Mouse (Mus musculus) heart, adult 8-10 months (tissue): ENCODE measurements around the gene Pld3. TPM values are rescaled to one million over a fixed set of nuclear protein-coding genes. Genes with fewer than 3 reads are reported as not detected.

Source experiments
- DNase-seq: peaks from one replicate; pipeline ENCODE4 v3.0.0; 2022; ENCODE audit warnings: low spot score
- total RNA-seq, 4 experiments: library from RNA; stranded (reverse); gene quantifications; 2 replicates each; pipeline ENCODE4 v1.2.4; 2022

The Pld3 gene
- total RNA-seq, 4 experiments from 2014 or later: 26.8 to 33.5 (median 30.5) TPM

DNA sequence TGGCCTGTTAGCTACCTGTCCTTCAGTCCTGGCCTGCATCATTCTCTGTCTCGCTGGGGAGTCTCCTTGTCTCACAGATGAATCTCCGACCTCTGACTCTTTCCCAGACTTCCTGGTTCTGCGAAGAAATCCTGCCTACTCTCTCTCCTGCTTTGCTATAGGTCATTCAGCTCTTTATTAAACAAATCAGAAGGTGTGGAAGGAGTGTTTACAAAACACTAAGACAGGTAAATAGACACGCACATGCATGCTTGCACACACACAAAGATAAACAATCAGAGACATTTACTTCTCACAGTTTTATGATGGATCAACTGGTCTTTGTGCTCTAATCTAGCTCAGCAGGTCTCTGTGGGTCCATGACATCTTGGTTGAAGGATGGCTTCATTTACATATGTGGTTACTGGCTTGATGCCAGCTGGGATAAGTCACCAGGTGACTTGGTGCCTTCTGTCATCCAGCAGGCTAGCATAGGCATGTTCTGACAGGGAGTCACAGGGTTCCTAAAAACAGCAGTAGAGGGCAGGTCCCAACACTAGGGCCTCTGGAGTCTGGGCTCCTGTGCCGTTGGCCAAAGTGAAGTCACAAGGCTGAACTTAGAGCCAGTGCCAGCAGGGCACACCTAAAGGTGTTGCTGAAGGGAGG is 16.7 kb upstream of the Pld3 start:
- peak; percentile 41 for DNase-seq

GRCm38 (mm10) chr7:27560978-27561377 is 8.0 kb upstream of the Pld3 start:
- no peak for DNase-seq

DNA sequence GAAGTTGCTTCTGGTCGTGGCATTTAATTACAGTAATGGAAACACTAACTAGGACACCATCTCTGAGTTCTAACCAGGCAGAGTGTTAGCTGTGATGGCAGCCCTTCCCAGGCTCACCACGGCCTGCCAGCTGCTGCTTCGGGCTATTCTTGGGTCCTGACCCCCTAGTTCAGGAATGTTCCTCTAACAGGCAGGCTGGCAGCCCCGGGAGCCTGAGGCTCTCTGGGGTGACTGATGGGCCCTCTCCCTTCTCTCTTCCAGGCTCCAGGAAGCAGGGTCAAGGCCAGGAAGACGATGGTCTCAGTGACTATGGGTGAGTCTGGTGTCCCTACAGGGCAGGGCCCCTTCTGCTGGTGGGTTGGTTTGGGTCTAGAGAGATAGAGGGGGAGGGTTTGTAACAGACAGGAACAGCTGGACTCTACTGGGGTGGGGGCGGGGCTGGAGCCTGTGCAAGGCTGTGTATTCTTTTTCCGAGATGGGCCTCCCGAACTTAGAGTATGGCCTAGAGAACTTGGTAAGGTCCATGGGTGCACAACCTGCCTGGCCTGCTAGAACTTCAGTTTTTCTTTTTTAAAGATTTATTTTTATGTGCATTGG is 7.4 kb upstream of the Pld3 start:
- peak; percentile 58 for DNase-seq

DNA sequence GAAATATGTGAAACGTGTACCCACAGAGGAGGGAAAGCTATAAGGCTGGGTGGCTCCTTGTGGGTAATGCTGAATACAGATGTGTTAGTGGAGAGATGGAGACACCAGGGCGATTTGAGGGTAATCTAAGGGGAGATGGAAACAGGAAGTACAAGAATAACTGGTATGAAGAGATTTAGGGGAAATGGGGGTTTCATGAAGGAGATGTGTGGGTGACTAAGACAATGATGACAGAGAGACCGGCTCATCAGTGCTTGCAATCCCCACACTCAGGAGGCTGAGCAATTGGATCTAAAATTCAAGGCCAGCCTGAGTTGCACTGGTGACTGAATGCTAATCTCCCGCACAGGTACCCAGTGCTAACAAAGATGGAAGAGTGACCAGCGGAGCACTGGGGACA is 948 bp downstream of the Pld3 start:
- no peak for DNase-seq

DNA sequence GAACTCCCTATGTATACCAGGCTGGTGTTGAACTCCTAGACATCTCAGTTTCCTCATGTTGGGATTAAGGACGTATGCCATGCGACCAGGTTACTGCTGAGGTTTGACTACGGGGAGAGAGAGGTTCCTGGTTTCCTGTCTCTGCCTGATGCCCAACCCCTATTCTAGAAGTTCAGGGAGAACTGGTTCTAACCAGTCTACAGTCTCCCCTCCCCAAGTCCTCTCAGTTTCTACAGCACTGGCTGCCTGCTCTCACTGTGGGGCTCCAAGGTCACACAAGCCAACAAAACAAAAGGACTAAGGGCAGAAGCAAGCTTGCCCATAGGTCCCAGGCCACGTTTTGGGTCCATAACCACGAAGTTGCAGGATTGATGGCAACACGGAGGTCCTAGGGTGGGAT is 3.4 kb downstream of the Pld3 start:
- DNase-seq: no peak

DNA sequence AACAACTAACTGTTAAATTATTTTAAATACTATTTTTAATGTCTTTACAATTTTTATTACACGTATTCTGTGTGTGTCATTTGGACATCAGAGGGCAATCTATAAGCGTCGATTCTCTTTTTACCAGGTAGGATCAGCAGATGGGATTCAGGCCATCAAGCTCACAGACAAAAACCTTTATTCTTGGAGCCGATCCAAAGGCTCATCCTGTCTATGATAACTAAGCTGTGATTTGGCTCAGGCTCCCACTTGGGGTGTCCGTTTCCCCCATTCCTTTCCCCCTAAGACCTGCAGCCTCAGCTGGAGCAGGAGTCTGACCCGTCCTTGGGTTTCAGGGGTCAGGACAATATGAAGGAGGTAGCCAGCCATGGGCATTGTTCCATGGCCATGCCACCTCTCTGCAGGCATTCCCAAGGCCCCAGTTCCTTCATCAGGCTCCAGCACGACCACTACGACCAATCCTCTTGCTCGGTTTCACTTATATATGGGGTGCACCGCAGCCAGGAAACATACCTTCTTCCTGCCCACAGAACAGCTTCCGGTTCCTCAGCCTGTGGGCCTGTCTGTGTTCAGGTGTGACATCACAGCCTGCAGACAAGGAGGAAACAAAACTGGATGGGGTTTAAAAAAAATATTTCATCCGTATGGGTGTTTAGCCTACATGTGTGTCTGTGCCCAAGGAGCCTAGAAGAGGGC is 8.2 kb downstream of the Pld3 start:
- no peak for DNase-seq

DNA sequence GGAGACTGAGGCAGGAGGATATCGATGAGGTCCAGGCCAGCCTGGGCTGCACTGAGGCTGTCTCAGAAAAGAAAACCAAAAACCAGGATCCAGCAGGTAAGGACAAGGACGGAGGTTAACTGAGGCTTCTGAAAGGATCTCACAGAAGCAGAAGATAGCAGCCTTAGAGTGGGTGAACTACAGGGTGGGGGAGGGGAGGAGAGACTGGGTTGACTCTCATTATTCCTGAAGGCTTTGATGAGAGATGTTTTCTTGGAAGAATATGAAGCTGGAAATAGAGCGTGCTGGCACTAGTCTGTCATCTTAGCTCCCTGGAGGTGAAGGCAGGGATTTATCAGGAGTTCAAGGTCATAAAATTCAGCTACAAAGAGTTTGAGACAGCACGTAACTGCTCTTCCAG is 9.2 kb downstream of the Pld3 start:
- DNase-seq: no peak

GRCm38 (mm10) chr7:27543065-27543464 is 10.0 kb downstream of the Pld3 start:
- DNase-seq: no peak

DNA sequence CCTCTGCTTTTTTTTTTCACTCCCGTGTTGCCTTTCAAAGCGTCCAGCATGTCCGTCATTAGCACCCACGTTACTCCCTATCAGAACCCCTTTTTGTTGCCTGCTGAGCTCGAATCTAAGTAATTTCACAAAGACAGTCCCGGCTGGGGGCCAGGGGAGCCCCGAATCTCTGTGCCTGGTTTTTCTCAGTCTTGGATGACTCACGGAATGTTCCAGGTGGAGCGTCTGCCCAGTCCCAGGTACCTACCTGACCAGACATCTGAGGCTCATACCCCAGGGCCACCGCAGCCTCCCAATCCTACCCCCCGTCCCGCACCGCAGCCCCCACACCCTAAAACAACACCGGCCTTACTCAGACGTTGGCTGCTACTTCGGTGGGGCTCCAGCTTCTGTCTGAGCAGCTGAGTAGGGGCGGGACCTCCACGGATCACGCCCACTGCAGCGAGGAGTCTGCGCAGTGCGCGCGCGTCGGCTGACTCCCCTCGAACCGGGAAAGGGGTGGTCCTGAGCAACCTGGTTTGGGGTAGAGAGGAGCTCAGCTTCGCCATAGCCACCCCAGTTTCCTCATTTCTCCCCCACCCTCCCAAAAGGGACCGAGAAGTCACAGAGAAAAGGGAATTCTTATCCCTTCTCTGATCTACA is 10.5 kb downstream of the Pld3 start:
- DNase-seq: peak; percentile 76

DNA sequence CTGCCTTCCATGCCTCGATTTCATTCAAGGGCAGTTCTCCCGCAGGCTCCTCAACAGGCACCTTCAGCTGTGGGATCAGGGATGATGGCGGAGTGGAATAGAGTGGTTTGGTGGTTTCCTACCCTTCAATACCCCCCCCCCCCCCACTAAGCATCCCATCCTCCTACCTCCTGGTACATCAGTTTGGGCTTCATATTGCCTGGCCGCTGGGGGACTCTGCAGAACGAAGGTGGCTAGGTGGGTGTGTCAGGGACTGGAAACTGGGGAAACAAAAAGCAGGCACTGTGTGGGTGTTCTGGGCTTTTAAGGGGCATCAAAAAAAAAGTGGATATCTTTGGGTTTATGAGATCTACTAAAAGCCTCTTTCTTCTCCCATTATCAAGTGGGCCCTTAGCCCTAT is 11.1 kb downstream of the Pld3 start:
- DNase-seq: no peak

- DNase-seq: no peak
Measured at GRCm38 (mm10) chr7:27541431-27541830, 11.6 kb downstream of the Pld3 start.

DNA sequence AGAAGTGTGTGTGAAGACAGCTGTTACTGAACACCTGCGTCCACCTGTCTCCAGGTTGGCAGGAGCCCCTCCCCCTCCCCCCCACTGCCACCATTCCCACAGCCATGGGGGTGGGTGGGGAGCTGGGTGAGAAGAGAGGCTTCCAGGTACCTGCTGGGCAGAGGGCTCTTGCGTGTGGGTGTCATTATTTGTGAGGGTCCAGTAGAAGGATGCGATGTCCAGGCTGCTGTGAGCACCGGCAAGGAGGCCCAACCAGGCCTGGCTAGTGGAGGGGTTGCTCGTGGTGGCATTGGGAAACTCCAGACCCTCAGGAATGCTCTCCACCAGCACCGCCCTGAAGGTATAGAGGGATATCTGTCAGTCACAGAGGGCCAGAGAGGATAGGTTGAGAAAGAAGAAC is 12.1 kb downstream of the Pld3 start:
- no peak for DNase-seq

GRCm38 (mm10) chr7:27540521-27540920 is 12.5 kb downstream of the Pld3 start:
- no peak for DNase-seq

- DNase-seq: no peak
Measured at GRCm38 (mm10) chr7:27538797-27539196, 14.2 kb downstream of the Pld3 start.

DNA sequence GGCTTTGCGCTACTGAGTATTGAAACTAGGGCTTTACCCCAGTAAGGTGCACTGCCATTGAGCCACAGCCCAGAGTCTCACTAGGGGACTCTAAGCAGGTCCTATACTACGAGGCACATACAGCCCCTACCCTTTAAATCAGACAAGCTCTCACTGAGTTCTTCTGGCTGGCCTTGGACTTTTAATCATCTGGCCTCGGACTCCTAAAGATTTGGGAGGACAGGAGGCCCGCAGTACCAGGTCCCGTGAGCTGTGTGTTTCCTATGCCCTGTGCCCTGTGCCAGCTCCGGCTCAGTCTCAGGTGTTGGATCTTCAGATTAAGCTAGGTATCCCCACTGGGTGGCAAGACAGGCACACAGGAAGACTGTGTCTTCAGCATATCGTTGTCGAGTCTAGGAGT is 15.0 kb downstream of the Pld3 start:
- no peak for DNase-seq

GRCm38 (mm10) chr7:27536618-27537017 is 16.4 kb downstream of the Pld3 start:
- DNase-seq: no peak

DNA sequence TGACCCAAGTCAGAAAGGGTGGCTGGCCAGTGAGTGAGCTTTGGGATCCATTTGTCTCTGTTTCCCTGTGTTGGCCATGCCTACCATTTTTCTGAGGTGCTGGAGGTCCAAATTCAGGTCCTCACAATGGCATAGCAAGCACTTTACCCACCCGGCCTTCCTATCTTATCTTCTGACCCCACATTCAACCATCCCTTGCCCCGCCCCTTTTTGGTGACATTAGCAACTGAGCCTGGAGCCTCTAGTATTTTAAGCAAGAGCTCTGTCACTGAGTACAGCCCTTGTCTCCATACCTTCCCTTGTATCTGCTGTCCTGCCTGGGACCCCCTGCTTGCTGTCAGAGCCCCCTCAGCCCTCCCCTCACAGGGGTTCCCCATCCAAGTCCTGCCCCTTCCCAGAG is 17.6 kb downstream of the Pld3 start:
- no peak for DNase-seq

- no peak for DNase-seq
Measured at GRCm38 (mm10) chr7:27532480-27533050, 20.5 kb downstream of the Pld3 start.

- no peak for DNase-seq
Measured at GRCm38 (mm10) chr7:27531707-27532106, 21.3 kb downstream of the Pld3 start.

- DNase-seq: no peak
Measured at GRCm38 (mm10) chr7:27530937-27531336, 22.1 kb downstream of the Pld3 start.

GRCm38 (mm10) chr7:27529070-27529469 is 23.9 kb downstream of the Pld3 start:
- DNase-seq: no peak
